Mouse (Mus musculus): ENCODE results near the gene Cdpf1. TPM values are rescaled to one million over a fixed set of nuclear protein-coding genes. Genes with fewer than 3 reads are reported as not detected.

The Cdpf1 gene
- polyA plus RNA-seq, 1 experiment from 2014 or later, result 19.0 TPM

GRCm38 (mm10) chr15:85829470-85829869, 18.0 kb upstream of the Cdpf1 start:
- no peak for ATAC-seq (ENCODE audit: low FRiP score, low read depth)
- peaks cover 7% of the 10 kb centered on the region for H3K4me1 ChIP-seq
- H3K4me2 ChIP-seq (replicated peaks), result no peak overlapping the region
- H3K36me3 ChIP-seq, result no peaks in the 10 kb centered on the region
- no peaks in the 10 kb centered on the region for H3K9me3 ChIP-seq
- 67% methylated on average over 5 of the region's 5 CpGs for WGBS
- H3K4me3 ChIP-seq, result no peak overlapping the region
- no peak overlapping the region for H3K27ac ChIP-seq
- H3K27me3 ChIP-seq (replicated peaks), result 0 out of 2 replicates have a peak, but pooled peaks cover 3% of the 10 kb centered on the region
- no peak overlapping the region for H3K9ac ChIP-seq

- H3K27ac ChIP-seq, result no peak overlapping the region
- H3K9ac ChIP-seq, result no peak overlapping the region
- no peak overlapping the region for H3K4me2 ChIP-seq (replicated peaks)
- 0 out of 2 replicates have a peak, but pooled peaks cover 3% of the 10 kb centered on the region for H3K27me3 ChIP-seq (replicated peaks)
- no peaks in the 10 kb centered on the region for H3K36me3 ChIP-seq
- ATAC-seq (ENCODE audit: low FRiP score, low read depth), result no peak
- peaks cover 7% of the 10 kb centered on the region for H3K4me1 ChIP-seq
- WGBS, result 87% methylated on average over 4 of the region's 4 CpGs
- no peak overlapping the region for H3K4me3 ChIP-seq
- H3K9me3 ChIP-seq, result no peaks in the 10 kb centered on the region
Observed at GRCm38 (mm10) chr15:85828071-85828470, 16.6 kb upstream of the Cdpf1 start.

- Histone ChIP-seq H3K36me3 (no peaks in the 10 kb centered on the region), H3K9ac (no peak overlapping the region), H3K4me3 (no peak overlapping the region), H3K4me1 (0 out of 2 replicates have a peak, but pooled peaks cover under 1% of the 10 kb centered on the region), H3K9me3 (no peaks in the 10 kb centered on the region), H3K4me2 (replicated peaks) (no peak overlapping the region), H3K27me3 (replicated peaks) (peaks cover 7% of the 10 kb centered on the region), H3K27ac (no peak overlapping the region)
- 79% methylated on average over 5 of the region's 5 CpGs for WGBS
- no peak for ATAC-seq (ENCODE audit: low FRiP score, low read depth)
Observed at GRCm38 (mm10) chr15:85826676-85827075, 15.2 kb upstream of the Cdpf1 start.

- Histone ChIP-seq H3K4me2 (replicated peaks) (peak overlapping the region; percentile 98), H3K9me3 (0 out of 2 replicates have a peak, but pooled peaks cover 13% of the 10 kb centered on the region), H3K9ac (no peak overlapping the region), H3K4me3 (peak overlapping the region; percentile 51; the same call in 1 of the 2 replicates), H3K27me3 (replicated peaks) (peaks cover 16% of the 10 kb centered on the region), H3K27ac (no peak overlapping the region), H3K36me3 (no peaks in the 10 kb centered on the region), H3K4me1 (peaks cover 8% of the 10 kb centered on the region; the same call in 1 of the 2 replicates)
- WGBS, result 15% methylated on average over 4 of the region's 4 CpGs
- ATAC-seq (ENCODE audit: low FRiP score, low read depth), result 0 out of 2 replicates have a peak, but pooled peaks have one; percentile 9
Observed at GRCm38 (mm10) chr15:85822011-85822359, 10.5 kb upstream of the Cdpf1 start.

GRCm38 (mm10) chr15:85821203-85822010, 9.9 kb upstream of the Cdpf1 start, which contains the start of gene Pkdrej:
Gene Pkdrej (minus strand): TSS chr15:85821734.
- H3K9ac ChIP-seq, result peak within 1 kb of the TSS; percentile 71
- H3K4me1 ChIP-seq, result peaks cover 8% of the 10 kb centered on the region; the same call in 1 of the 2 replicates
- no peak within 1 kb of the TSS for H3K27ac ChIP-seq
- H3K4me3 ChIP-seq, result peak within 1 kb of the TSS; percentile 51
- H3K4me2 ChIP-seq (replicated peaks), result peak within 1 kb of the TSS; percentile 98
- H3K27me3 ChIP-seq (replicated peaks), result peaks cover 16% of the 10 kb centered on the region
- 0 out of 2 replicates have a peak, but pooled peaks cover 13% of the 10 kb centered on the region for H3K9me3 ChIP-seq
- WGBS, result 1% methylated on average over 65 of the region's 65 CpGs
- peak; percentile 29; the same call in 1 of the 2 replicates for ATAC-seq (ENCODE audit: low FRiP score, low read depth)
- no peaks in the 10 kb centered on the region for H3K36me3 ChIP-seq

- H3K4me1 ChIP-seq, result peaks cover 7% of the 10 kb centered on the region
- no peak overlapping the region for H3K4me3 ChIP-seq
- no peak for ATAC-seq (ENCODE audit: low FRiP score, low read depth)
- H3K27me3 ChIP-seq (replicated peaks), result no peaks in the 10 kb centered on the region
- no peak overlapping the region for H3K4me2 ChIP-seq (replicated peaks)
- WGBS, result 77% methylated on average over 10 of the region's 10 CpGs
- H3K9ac ChIP-seq, result no peak overlapping the region
- H3K36me3 ChIP-seq, result no peaks in the 10 kb centered on the region
- H3K9me3 ChIP-seq, result 0 out of 2 replicates have a peak, but pooled peaks cover 8% of the 10 kb centered on the region
- H3K27ac ChIP-seq, result no peak overlapping the region
Observed at GRCm38 (mm10) chr15:85813428-85813827, 1.9 kb upstream of the Cdpf1 start.

- WGBS, result 5% methylated on average over 36 of the region's 36 CpGs
- Histone ChIP-seq H3K27me3 (replicated peaks) (no peaks in the 10 kb centered on the region), H3K9me3 (no peaks in the 10 kb centered on the region), H3K27ac (peak overlapping the region; percentile 42; the same call in 1 of the 2 replicates), H3K4me1 (peaks cover 7% of the 10 kb centered on the region), H3K4me3 (peak overlapping the region; percentile 73), H3K36me3 (no peaks in the 10 kb centered on the region), H3K4me2 (replicated peaks) (peak overlapping the region; percentile 89), H3K9ac (peak overlapping the region; percentile 72)
- peak; percentile 90 for ATAC-seq (ENCODE audit: low FRiP score, low read depth)
Observed at GRCm38 (mm10) chr15:85810806-85811521, 533 bp downstream of the Cdpf1 start.

GRCm38 (mm10) chr15:85810462-85810805, 1.1 kb downstream of the Cdpf1 start:
- WGBS, result 87% methylated on average over 5 of the region's 5 CpGs
- H3K4me3 ChIP-seq, result peak overlapping the region; percentile 73; the same call in 1 of the 2 replicates
- no peak for ATAC-seq (ENCODE audit: low FRiP score, low read depth)

GRCm38 (mm10) chr15:85809091-85809490, 2.4 kb downstream of the Cdpf1 start:
- no peak overlapping the region for H3K4me2 ChIP-seq (replicated peaks)
- H3K9ac ChIP-seq, result no peak overlapping the region
- no peaks in the 10 kb centered on the region for H3K27me3 ChIP-seq (replicated peaks)
- no peak for ATAC-seq (ENCODE audit: low FRiP score, low read depth)
- H3K4me1 ChIP-seq, result peaks cover 7% of the 10 kb centered on the region
- H3K4me3 ChIP-seq, result no peak overlapping the region
- no peak overlapping the region for H3K27ac ChIP-seq
- H3K36me3 ChIP-seq, result no peaks in the 10 kb centered on the region
- no peaks in the 10 kb centered on the region for H3K9me3 ChIP-seq
- 90% methylated on average over 12 of the region's 12 CpGs for WGBS

More at GRCm38 (mm10) chr15:85810462-85810805, 1.1 kb downstream of the Cdpf1 start:
- H3K4me2 ChIP-seq (replicated peaks), result peak overlapping the region; percentile 89
- no peaks in the 10 kb centered on the region for H3K27me3 ChIP-seq (replicated peaks)
- no peaks in the 10 kb centered on the region for H3K36me3 ChIP-seq
- H3K9ac ChIP-seq, result no peak overlapping the region
- H3K4me1 ChIP-seq, result peaks cover 7% of the 10 kb centered on the region
- no peak overlapping the region for H3K27ac ChIP-seq
- H3K9me3 ChIP-seq, result no peaks in the 10 kb centered on the region

GRCm38 (mm10) chr15:85808434-85808833, 3.1 kb downstream of the Cdpf1 start:
- Histone ChIP-seq H3K4me1 (peaks cover 7% of the 10 kb centered on the region), H3K27ac (no peak overlapping the region), H3K9me3 (no peaks in the 10 kb centered on the region), H3K4me3 (no peak overlapping the region), H3K9ac (no peak overlapping the region), H3K4me2 (replicated peaks) (no peak overlapping the region), H3K36me3 (no peaks in the 10 kb centered on the region), H3K27me3 (replicated peaks) (no peaks in the 10 kb centered on the region)
- WGBS, result 52% methylated on average over 8 of the region's 8 CpGs
- ATAC-seq (ENCODE audit: low FRiP score, low read depth), result no peak

GRCm38 (mm10) chr15:85808031-85808430, 3.5 kb downstream of the Cdpf1 start:
- Histone ChIP-seq H3K36me3 (no peaks in the 10 kb centered on the region), H3K4me1 (peaks cover 7% of the 10 kb centered on the region), H3K27me3 (replicated peaks) (no peaks in the 10 kb centered on the region), H3K27ac (no peak overlapping the region), H3K4me2 (replicated peaks) (no peak overlapping the region), H3K9ac (no peak overlapping the region), H3K9me3 (no peaks in the 10 kb centered on the region), H3K4me3 (no peak overlapping the region)
- WGBS, result 79% methylated on average over 6 of the region's 6 CpGs
- no peak for ATAC-seq (ENCODE audit: low FRiP score, low read depth)

- Histone ChIP-seq H3K4me2 (replicated peaks) (no peak overlapping the region), H3K36me3 (no peaks in the 10 kb centered on the region), H3K4me3 (no peak overlapping the region), H3K9ac (no peak overlapping the region), H3K27me3 (replicated peaks) (no peaks in the 10 kb centered on the region), H3K4me1 (peaks cover 7% of the 10 kb centered on the region), H3K9me3 (no peaks in the 10 kb centered on the region), H3K27ac (no peak overlapping the region)
- ATAC-seq (ENCODE audit: low FRiP score, low read depth), result no peak
- 80% methylated on average over 4 of the region's 4 CpGs for WGBS
Observed at GRCm38 (mm10) chr15:85807404-85807803, 4.1 kb downstream of the Cdpf1 start.
